Mouse (Mus musculus): ENCODE measurements around the gene Slc50a1. TPM values are rescaled to one million over a fixed set of nuclear protein-coding genes. Genes with fewer than 3 reads are reported as not detected.

Slc50a1 gene
- total RNA-seq, 2 experiments from 2014 or later, result 55.0 to 65.0 TPM

DNA sequence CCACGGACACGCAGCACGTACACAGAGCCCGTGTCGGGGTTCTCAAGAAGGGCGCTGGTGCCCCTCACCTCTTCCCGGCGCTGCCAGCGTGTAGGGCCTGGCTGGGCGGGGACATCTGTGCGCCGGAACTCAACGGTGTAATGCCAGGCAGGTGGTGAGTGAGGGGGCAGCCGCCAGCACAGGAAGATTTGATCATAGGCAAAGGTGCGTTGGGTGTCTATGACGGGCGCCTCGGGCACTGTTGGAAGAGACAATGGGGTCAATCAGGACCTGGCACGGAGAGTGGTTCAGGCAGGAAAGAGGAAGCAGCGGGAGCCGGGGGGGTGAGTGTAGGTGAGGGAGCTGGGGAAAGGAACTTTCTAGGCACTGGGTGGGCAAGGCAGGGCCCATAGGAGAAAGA lies 32.7 kb downstream of the Slc50a1 start:
- no peak for ATAC-seq (replicated peaks; ENCODE audit: poor library complexity, severe bottlenecking)

DNA sequence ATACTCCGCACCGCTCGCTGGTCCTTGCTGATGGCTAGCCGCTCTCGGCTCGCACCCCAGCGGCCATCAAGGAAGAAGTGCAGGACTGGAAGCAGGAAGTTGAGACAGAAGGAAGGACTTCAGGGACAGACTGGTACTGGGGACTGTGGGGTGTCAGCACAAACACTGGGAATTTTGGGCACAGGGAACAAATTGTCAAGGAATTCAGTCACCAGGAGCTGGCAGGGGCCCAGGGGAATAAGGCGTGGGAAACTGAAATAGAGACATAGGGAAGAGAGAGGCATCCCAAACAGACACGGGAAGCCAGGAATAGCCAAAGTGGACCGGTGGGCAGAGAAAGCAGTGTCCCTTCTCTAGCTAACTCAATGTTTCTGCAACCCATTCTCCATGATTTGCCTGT lies 33.9 kb downstream of the Slc50a1 start:
- no peak for ATAC-seq (replicated peaks; ENCODE audit: poor library complexity, severe bottlenecking)

DNA sequence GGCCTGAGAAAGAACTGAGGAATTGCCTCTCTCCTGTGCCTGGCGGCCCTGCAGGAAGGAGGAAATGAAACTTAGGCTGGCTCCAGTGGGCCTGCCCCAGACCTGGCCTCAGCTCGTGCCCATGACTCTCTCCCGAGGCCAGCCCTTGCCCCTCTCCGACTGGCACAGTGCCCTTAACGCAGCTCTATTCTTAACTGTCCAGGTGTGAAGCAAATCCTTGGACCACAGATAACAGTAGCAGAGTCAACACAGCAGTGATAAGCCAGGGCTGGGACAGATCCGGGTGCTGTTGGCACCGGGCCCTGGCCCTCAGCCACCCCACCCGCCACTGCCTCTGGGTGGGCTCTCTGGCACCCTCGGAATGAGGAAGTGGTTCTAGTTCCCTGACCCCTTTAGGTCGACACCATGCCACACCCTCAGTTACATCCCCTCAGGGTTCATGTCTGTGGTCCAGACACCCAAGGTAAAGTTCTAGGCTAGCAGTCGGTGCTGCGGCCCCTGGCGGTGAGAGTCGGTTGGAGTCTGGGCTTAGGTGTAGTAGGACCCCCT lies 36.7 kb downstream of the Slc50a1 start:
- peak; percentile 87 for ATAC-seq (replicated peaks; ENCODE audit: poor library complexity, severe bottlenecking)

DNA sequence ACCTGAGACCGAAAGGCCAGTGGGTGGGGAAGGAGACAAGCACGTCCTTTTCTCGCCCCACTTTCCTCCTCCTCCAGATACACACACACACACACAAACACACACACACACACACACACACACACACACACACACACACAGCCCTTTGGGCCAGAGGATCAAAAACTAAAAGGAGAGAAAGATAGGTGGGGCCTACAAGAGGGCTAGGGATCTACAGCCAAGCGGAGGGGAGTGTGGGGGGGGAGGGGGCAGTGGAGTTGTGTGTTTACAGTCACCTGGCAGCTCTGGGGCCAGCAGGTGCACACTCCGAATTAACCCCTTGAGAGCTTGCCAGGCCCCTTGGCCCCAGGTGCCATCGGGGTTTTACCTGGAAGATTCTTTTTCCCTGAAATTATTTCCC lies 37.8 kb downstream of the Slc50a1 start:
- ATAC-seq (replicated peaks; ENCODE audit: poor library complexity, severe bottlenecking), result no peak

DNA sequence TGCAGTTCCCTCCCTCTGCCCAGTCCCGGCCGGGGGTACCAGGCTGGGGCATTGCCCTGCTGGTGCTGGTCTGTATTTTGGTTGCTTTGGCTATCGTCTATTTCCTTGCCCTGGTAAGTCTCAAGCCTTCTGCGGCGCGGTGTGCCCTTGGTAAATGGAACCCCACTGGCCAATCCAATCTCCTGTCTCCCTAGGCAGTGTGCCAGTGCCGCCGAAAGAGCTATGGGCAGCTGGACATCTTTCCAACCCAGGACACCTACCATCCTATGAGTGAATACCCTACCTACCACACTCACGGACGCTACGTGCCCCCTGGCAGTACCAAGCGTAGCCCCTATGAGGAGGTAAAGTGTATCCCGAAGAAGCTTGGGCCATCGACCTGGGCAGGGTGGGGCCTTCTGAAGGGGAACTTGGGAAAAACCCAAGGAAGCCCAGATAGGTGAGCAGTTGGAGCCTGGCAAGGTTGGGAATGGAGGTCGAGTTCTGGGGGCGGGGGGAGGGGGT lies 38.5 kb downstream of the Slc50a1 start:
- no peak for ATAC-seq (replicated peaks; ENCODE audit: poor library complexity, severe bottlenecking)

DNA sequence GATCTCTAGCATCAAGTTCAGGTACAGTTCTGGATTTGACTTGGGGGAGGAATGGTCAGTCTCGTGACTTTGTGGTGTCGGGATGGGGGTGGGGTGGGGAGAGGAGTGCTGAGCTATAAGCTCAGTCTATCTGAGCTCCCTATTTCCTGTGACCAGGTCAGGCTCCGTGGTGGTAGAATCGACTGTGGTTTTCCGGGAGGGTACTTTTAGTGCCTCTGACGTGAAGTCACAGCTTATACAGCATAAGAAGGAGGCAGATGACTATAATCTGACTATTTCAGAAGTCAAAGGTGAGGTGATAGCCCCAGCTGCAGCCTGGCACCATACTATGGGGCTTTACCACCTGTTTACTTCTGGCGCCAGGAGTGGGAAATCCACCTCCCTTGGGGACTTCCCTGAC lies 39.0 kb downstream of the Slc50a1 start:
- no peak for ATAC-seq (replicated peaks; ENCODE audit: poor library complexity, severe bottlenecking)

DNA sequence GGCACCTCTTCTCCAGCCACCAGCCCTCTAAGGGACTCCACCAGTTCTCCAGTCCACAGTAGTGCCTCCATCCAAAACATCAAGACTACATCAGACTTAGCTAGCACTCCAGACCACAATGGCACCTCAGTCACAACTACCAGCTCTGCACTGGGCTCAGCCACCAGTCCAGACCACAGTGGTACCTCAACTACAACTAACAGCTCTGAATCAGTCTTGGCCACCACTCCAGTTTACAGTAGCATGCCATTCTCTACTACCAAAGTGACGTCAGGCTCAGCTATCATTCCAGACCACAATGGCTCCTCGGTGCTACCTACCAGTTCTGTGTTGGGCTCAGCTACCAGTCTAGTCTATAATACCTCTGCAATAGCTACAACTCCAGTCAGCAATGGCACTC lies 39.8 kb downstream of the Slc50a1 start:
- ATAC-seq (replicated peaks; ENCODE audit: poor library complexity, severe bottlenecking), result no peak

DNA sequence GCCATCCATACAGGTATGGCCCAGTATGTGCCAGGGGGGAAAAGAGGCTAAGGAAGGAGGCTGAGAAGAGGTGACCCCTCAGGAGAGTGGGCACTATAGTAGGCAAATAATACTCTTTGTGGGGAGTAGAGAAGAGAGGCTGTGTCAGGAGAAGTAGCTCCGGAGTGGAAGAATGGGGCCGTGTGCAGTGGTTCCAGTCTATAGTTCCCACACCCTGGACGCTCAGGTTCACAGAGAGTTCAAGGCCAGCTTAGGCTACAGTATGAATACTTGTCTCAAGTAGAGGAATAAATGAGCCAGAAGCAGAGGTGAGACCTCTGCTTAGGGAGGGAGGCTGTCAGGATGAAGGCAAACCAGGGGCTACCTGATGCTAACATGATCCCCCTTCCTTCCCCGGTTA lies 41.1 kb downstream of the Slc50a1 start:
- ATAC-seq (replicated peaks; ENCODE audit: poor library complexity, severe bottlenecking), result no peak

DNA sequence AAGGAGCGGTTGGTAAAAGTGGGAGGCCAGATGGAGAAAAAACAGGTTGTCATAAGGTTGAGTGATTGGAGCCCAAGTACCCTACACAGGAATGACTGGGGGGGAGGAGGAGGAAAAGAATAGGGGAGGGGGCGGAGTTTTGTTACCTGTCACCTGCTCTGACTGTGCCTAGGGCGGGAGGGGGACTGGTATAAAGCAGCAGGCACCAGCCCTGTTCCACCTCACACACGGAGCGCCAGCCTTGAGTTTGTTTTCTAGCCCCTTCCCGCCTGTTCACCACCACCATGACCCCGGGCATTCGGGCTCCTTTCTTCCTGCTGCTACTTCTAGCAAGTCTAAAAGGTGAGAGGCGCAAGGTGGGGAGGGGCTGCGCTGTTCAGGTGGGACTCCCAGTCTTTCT lies 41.5 kb downstream of the Slc50a1 start, which contains the start of gene Muc1:
Gene Muc1, plus strand, starts transcription at position 222 of the 400 bp plus-strand sequence.
- no peak for ATAC-seq (replicated peaks; ENCODE audit: poor library complexity, severe bottlenecking)

DNA sequence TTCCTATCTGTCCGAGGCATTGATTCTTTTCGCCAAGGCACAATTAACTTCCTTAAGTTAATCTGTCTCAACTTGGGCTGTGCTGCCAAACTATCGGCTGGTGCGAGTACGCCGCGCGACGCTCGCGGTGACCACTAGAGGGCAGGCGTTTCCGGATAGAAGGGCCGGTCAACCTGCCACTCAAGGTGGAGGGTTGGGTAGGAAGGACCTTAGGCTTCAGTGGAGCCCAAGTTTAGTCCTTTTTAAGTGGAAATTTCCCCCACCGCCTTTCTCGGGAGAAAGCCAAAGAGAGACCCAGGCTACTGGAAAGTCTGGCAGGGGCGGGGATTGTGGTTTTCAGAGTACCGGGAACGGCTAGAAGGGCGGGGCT lies 42.2 kb downstream of the Slc50a1 start:
- ATAC-seq (replicated peaks; ENCODE audit: poor library complexity, severe bottlenecking), result peak; percentile 76

DNA sequence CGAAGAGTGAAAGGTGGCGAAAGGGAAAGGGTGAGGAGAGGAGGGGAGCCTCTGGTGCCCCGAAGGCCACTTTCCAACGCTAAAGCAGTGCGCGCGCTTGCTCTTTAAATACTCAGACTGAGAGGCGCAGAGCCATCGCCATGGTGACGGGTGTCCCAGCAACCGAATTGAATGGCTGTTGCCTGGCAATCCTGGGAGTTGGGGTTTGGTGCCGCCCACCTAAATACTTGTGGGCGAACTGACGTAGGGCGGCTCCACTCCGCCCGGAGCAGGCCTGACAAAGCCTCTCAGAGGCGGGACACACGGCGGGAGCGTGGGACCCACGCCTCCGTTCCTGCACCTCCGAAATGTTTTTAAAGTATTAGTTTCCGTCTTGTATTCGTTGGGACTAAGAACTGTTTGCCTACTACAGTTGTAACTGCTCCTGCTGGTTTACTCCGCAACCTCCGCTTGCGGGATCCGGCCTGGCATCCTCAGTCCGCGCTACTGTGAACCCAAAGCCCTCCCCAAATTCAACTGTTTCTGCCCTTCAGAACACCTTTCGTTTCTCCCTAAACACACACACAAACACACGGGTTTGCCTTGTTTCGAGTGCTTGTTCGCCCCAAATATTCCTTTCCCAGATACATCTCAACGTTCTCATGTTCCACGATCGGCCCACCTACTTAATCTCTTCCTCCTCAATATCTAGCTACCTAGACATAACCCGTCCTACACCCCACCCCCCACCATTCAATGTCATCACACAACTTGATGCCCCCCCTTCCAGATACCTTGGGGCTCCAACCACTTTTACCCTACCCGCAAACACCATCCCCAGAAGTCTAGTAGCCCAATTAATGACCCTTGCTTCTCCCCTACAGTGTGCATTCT lies 42.8 kb downstream of the Slc50a1 start:
- peak; percentile 61 for ATAC-seq (replicated peaks; ENCODE audit: poor library complexity, severe bottlenecking)

DNA sequence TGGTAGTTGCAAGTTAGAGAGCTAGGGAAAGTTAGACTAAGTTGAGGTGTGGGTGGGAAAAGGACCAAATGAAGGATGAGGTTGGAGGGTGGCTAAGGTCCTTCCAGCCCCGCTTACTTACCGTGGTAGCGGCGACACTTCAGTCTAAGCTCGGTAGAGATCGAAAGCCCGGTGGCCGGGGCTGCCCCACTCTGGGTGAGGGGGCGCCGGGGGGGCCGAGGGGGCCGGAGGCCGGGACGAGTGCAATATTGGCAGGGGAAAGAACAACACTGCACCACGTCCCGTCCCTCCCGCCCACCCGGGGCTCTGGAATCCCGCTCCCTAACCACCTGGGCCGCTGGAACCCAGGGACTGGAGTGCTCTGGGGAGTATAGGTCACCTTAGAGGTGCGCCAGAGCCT lies 43.5 kb downstream of the Slc50a1 start, which contains the start of gene Mtx1:
Gene Mtx1, minus strand, starts transcription at position 189 of the 400 bp plus-strand sequence.
- ATAC-seq (replicated peaks; ENCODE audit: poor library complexity, severe bottlenecking), result no peak

DNA sequence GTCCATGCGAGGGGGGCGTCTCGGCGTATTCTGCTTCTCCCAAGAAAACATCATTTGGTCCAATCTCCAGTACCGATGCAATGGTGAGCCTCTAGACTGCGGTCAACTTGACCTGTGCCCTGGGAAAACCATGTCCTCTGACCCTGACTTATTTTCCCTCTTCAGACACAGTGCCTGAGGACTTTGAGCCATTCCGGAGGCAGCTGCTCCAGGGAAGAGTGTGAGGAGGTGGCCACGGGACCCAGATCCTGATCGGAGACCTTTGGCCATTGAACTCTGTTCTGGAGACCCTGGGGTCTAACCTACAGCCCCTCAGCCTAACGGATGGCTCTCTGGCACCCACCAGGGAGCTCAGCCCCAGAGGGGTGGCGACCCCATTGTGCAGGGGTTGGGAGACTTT lies 44.0 kb downstream of the Slc50a1 start:
- ATAC-seq (replicated peaks; ENCODE audit: poor library complexity, severe bottlenecking), result no peak

DNA sequence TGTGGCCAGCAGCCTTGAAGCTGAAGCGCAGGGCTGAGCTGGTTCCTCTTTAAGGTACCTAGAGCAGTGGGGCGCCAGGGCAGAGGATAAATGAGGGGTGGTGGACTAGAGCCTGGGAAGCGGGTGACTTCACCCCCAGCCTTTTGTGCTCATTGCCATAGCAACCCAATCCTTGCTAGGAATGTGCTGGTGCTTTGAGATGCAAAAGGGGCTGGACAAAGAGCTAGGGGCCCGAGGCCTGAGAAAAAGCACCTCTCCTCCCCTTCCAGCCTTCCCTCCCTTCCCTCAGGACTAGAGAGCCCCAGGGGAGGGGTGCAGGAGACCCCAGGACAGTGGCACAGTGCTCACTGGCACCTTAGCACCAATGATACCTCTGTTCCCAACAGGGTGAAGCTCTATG lies 44.5 kb downstream of the Slc50a1 start:
- no peak for ATAC-seq (replicated peaks; ENCODE audit: poor library complexity, severe bottlenecking)

DNA sequence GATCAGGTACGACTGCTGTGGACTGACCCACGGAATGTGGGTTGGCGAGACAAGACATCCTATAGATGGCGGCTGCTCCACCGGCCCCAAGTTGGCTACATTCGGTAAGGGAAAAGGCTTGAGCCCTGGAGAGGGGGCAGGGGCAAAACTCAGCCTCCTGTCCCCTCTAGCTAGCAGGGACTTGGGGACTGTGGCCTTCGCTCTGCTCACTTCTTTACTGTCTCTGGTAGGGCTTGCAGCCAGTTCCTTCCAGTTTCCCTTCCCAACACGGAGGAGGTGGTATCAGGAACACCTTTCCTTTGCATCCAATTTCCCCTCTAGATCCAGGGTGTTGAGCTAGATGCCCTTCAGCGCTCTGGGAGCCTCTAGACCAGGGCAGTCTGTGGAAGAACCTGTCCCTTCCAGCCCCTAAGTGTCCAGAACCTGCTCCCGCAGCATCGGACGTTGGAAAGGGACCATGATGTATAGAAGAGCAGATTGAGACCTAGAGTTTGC lies 45.0 kb downstream of the Slc50a1 start:
- no peak for ATAC-seq (replicated peaks; ENCODE audit: poor library complexity, severe bottlenecking)

DNA sequence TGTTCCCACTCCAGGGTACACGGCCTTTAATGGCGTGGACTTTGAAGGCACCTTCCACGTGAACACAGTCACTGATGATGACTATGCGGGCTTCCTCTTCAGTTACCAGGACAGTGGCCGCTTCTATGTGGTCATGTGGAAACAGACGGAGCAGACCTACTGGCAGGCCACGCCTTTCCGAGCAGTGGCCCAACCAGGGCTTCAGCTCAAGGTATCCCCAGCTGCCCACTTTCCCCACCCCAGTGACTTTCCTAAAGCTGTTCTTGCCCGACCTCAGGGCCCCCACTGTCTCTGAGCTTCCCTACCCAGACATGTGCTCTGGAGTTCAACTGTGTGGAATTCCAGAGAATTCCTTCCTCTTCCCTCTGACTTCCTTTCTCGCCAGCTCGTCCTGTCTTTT lies 45.6 kb downstream of the Slc50a1 start:
- ATAC-seq (replicated peaks; ENCODE audit: poor library complexity, severe bottlenecking), result no peak

DNA sequence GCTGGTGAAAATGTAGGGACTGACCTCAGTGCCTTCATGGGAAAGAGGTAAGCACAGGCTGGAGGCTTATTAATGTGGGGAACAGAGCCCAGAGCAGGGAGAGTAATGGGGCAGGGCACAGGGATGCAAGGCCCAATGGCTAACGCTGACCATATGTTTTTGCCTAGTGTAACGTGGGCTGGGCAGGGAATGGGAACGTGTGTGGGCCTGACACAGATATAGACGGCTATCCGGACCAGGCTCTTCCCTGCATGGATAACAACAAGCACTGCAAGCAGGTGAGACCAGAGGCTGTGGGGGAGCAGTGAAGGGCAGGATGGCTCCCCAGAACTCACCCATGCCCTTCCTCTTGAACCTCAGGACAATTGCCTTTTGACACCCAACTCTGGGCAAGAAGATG lies 49.2 kb downstream of the Slc50a1 start:
- ATAC-seq (replicated peaks; ENCODE audit: poor library complexity, severe bottlenecking), result no peak

DNA sequence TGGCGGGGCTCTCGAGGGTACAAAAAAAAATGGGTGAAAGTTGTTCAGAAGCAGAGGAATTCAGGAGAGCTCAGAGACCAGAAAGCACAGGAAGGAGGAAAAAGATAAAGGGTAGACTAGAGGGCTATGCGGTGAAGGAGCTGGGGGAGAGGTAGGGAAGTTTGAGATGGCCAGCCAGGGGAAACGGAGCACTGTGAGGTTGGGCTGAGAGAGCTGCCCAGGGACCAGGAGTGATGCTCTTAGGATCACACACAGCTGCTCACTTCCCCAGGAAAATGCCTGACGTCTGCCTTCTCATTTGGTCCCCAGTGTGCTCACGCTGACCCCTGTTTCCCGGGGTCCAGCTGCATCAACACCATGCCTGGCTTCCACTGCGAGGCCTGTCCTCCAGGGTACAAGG lies 50.8 kb downstream of the Slc50a1 start:
- ATAC-seq (replicated peaks; ENCODE audit: poor library complexity, severe bottlenecking), result no peak

DNA sequence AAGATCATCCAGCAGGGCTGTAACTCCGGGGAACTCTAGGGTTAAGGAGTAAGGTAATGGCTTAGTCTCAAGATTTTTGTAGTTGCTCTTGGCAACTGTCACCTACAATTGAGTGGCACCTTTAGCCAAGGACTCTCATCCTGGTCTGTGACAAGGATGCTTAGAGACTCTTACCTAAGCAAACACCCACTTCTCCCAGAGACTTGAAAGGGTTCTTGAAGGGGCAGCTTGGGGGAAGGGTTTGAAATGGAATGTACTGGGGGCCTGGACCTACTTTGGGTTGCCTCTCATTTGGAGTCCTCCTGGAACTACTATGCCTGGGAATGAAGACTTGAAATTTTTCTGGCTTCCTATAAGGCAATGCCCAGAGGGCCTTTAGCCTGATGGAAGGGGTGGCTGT lies 52.1 kb downstream of the Slc50a1 start:
- ATAC-seq (replicated peaks; ENCODE audit: poor library complexity, severe bottlenecking), result no peak

Measured in granulocyte monocyte progenitor cell, adult 5-6 weeks (primary cell).